Mouse (Mus musculus) CD4-positive, CD25-positive, alpha-beta regulatory T cell, adult 2 months (primary cell): Measurements from ENCODE around the gene Plac9a.
"Not testable (repeated sequence)": the region's sequence is repeated elsewhere in the genome, so short reads cannot be mapped to it uniquely, and the experiment has no call there.

Experiments
- DNase-seq: peaks from one replicate; pipeline ENCODE4 v3.0.0-alpha.2; 2012; ENCODE audit warnings: low read depth, low spot score

The Plac9a gene

GRCm38 (mm10) chr14:25903000-25903399, at the start of gene Plac9a:
TSS of gene Plac9a (minus strand) at chr14:25903100.
- not testable (repeated sequence) for DNase-seq

DNA sequence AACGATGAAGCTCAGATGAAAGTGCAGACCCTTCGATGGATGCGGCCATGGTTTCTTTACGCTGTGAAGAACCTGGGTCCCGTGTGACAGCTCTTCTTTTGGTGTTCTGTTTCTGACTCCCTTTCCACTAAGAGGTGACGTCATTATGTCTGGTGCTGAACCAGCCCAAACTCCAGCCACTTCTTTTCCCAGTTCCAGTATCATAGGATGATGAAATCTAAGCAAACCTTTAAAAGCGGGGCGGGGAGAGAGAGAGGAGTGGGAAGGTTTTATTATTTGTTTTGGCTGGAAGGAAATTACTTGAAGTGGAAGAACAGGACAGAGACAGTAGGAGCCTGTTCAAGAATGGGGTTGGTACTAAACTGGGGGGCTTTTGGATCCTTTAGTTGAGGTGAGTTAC, 35.1 kb upstream of the Plac9a start, which contains the start of gene Cphx1:
TSS of gene Cphx1 (plus strand) at position 301 of the 400 bp plus-strand sequence.
- not testable (repeated sequence) for DNase-seq

DNA sequence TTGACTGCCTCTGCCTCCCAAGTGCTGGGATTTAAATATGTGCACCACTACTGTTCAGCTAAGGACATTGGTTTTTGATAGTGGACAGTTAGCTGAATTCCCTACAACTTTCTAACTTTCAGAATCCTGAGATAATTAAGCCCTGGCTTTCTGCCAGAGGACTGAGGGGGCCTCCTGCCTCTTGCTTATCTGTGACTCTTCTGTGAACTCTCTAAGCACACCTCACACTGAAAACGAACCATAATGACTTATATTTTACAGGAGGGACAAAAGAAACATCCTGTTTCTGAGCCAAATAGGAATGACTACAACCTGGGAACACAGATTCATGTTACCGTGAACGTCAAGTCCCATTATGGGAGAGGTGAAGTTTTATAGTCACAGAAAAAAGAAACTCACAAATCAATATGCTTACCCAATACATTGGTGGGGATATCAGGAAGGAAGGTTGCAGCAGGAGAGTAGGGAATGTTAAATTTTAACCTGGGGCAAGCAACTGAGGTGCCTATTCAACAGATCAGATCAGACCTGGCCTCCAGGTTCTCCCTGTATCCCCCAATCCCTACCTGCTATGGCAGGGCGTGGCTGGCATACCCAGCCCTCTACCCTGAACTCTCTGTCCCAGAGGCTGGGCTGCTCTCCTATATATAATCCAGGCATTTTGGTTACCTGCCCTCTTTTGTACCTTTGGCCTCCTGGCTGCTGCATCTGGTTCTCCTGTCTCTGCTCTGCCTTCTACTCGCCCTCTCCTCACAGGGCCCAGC, 34.1 kb upstream of the Plac9a start:
- DNase-seq = not testable (repeated sequence)

DNA sequence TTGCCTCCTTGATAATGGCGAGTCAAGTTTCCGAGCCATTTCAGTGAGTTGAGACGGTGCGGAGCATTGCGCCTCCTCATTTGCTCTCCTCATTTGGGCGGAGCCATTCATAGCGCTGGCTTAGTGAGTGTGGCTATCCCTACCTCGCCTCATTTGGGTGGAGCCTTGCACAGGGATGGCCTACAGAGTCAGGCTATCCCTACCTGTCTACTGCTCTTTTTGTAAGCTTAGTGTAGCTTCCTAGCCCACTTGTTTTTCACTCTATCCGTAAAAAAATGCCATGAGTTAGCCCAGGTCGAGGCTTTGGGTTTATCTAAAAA, 24.6 kb upstream of the Plac9a start, which contains the start of gene Tmem254a:
TSS of gene Tmem254a (minus strand) at position 111 of the 320 bp plus-strand sequence.
- DNase-seq = not testable (repeated sequence)

DNA sequence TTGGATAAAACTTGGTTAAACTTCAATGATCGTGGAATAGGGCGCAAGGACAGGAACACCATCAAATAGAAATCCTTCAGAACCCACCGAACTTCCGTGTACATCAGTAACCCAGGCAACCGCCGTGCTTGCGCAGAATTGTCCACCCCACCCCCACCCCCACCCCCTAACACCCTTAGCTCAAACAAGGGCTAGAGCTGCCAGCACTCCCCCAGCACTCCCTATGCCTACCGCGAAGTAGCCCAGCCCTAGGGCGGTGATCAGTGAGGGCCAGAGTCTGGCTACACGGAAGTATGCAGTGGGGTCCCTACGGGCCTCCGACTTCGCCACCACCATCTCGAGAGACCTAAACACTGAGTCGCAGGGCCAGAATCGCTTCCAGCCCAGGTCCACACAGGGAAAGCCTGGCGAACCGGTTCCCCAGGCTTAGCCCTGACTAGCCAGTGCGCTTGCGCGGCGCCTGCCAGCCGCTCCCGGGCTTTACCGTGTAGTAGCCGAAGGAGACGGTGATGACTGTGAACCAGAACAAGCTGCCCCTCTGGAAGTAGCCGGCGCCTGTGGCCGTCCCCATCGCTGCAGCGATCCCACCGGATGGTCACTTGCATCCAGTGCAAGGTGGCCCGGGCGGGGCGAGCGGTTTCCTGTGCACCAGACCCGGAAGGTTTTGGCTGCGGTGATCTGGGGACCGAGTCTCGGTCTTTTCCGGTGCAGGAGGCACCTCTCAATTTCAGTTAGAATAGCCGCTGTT, 24.1 kb upstream of the Plac9a start:
- DNase-seq = not testable (repeated sequence)

GRCm38 (mm10) chr14:25918427-25919170, 15.7 kb upstream of the Plac9a start:
- DNase-seq = not testable (repeated sequence)

- DNase-seq = not testable (repeated sequence)
Measured at GRCm38 (mm10) chr14:25908976-25909375, 6.1 kb upstream of the Plac9a start.

GRCm38 (mm10) chr14:25907272-25907671, 4.4 kb upstream of the Plac9a start:
- not testable (repeated sequence) for DNase-seq

GRCm38 (mm10) chr14:25905243-25905642, 2.3 kb upstream of the Plac9a start:
- DNase-seq = not testable (repeated sequence)

GRCm38 (mm10) chr14:25895686-25896085, 7.2 kb downstream of the Plac9a start:
- DNase-seq = not testable (repeated sequence)

DNA sequence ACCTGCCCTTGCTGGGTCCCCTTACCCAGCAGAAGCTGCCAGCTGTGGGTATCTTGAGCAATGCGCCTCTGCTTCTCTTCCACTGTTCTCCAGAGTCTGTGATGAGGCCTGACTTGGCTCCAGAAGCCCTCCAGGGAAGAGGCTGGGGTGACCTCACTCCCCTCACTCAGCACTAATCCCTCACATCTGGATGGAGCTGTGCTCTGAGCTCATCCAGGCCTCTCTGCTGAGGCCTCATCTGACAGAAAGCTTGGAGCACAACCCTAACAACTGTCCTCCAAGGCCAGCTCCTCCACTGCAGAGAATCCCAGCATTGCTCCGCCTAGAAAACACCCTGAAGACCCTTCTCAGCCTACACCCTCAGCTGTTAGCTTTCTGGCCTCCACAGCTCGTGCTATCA, 8.3 kb downstream of the Plac9a start:
- not testable (repeated sequence) for DNase-seq

DNA sequence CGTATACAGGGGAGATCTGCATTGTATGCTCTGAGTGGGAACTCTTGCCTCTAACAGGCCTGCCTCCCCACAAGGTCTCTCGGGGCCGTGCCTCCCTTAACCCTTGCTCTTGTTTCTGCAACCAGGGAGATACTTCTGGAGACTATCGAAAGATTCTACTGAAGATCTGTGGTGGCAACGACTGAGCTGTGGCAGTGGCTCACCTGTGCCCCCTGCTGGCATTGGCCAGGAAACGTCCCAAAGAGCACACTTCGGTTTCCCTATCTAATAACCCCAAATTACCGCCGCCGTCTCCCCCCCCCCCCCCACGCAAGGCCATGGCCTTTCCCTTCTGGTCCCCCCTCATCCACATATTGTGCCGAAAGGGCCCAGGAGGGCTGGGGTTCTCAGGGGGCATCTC, 17.0 kb downstream of the Plac9a start:
- not testable (repeated sequence) for DNase-seq

DNA sequence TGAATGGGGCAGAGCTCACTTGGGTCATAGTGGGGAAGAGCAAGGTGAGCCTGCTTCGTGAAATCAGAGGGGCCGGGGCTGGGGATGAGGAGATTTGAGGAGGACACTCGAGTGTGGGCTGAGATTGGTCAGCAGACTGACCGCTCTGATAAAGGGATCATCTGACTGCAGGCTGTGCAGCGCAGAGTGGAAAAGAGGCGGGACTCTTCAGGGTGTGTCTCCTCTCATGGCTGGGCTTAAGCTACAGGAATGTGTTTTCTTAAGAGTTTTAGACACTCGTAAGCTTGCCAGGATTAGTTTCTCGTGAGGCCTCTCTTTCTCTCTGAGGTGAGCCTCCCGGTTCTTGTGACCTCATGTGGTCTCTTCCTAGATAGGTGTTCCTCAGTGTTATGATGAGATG, 21.1 kb downstream of the Plac9a start:
- DNase-seq = not testable (repeated sequence)

- DNase-seq = not testable (repeated sequence)
Measured at GRCm38 (mm10) chr14:25876640-25877039, 26.3 kb downstream of the Plac9a start.

- DNase-seq = no peak
Measured at GRCm38 (mm10) chr14:25872461-25873415, 30.2 kb downstream of the Plac9a start.

GRCm38 (mm10) chr14:25869135-25869878, 33.6 kb downstream of the Plac9a start:
- no peak for DNase-seq

DNA sequence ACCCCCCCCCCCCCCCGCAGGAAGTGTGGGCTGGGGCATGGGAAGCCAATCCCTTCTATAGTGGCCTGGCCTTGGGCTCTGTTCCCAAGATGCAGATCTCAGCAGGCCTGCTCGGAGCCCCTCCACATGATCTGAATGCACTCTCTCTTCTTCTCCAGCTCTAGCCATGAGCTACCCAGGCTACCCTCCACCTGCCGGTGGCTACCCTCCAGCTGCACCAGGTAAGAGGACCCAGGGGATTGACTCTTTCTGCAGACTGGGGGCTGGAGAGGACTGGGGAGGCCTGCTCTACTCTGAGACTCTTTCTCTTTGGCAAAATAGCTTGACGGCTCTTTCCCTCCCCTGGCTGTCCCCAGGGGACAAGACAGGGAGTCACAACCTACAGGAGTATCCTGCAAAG, 34.2 kb downstream of the Plac9a start:
- DNase-seq = no peak

- DNase-seq = no peak
Measured at GRCm38 (mm10) chr14:25867834-25868233, 35.1 kb downstream of the Plac9a start.

DNA sequence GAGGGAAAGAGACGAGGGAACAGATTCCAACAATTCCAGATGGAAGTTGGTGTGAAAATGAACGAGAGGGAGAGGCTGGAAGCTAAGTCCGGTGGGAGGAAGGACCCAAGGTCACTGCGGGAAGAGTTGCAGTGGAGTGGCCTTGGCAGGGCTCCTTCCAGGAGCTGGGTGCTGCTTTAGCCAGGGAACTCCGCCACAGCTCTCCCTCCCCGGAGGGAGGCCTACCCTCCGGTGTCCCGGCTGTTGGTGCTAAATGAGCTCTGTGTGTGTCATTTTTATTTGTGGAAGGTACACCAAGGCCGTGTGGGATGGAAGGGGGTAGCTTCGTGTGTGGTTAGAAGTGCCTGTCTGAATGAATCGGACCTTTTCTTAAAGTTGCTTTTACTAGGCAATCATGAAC, 36.1 kb downstream of the Plac9a start:
- DNase-seq = no peak

GRCm38 (mm10) chr14:25866384-25866783, 36.5 kb downstream of the Plac9a start:
- DNase-seq = no peak
